Mouse (Mus musculus): ENCODE data around the gene Armc3. TPM values are rescaled to one million over a fixed set of nuclear protein-coding genes. Genes with fewer than 3 reads are reported as not detected.

Armc3 gene
- polyA plus RNA-seq, 1 experiment: not detected

- no peaks in the 10 kb centered on the region for H3K36me3 ChIP-seq (ENCODE audit: control insufficient read depth)
- no peaks in the 10 kb centered on the region for H3K27me3 ChIP-seq (ENCODE audit: control insufficient read depth)
- H3K9me3 ChIP-seq (ENCODE audit: control insufficient read depth, low read length): no peaks in the 10 kb centered on the region
- no peak overlapping the region for H3K4me3 ChIP-seq (replicated peaks)
- no peaks in the 10 kb centered on the region for H3K4me1 ChIP-seq (ENCODE audit: control insufficient read depth)
- TF ChIP-seq TAL1 (IDR thresholded peaks at IDR 0.05; ENCODE audit: low read length): no peak
- TF ChIP-seq GATA1 (IDR thresholded peaks at IDR 0.05; ENCODE audit: low read length): no peak
These were observed 128.7 kb downstream of the Armc3 start for GRCm38 (mm10) chr2:19327811-19328210.

- no peaks in the 10 kb centered on the region for H3K36me3 ChIP-seq (ENCODE audit: control insufficient read depth)
- H3K27me3 ChIP-seq (ENCODE audit: control insufficient read depth): no peaks in the 10 kb centered on the region
- H3K4me1 ChIP-seq (ENCODE audit: control insufficient read depth): no peaks in the 10 kb centered on the region
- H3K4me3 ChIP-seq (replicated peaks): no peak overlapping the region
- TF ChIP-seq TAL1 (IDR thresholded peaks at IDR 0.05; ENCODE audit: low read length): no peak
- TF ChIP-seq GATA1 (IDR thresholded peaks at IDR 0.05; ENCODE audit: low read length): no peak
- H3K9me3 ChIP-seq (ENCODE audit: control insufficient read depth, low read length): no peaks in the 10 kb centered on the region
These were observed 145.0 kb downstream of the Armc3 start for GRCm38 (mm10) chr2:19343901-19344635.

- H3K4me3 ChIP-seq (replicated peaks): no peak overlapping the region
- H3K4me1 ChIP-seq (ENCODE audit: control insufficient read depth): no peaks in the 10 kb centered on the region
- no peaks in the 10 kb centered on the region for H3K27me3 ChIP-seq (ENCODE audit: control insufficient read depth)
- no peaks in the 10 kb centered on the region for H3K36me3 ChIP-seq (ENCODE audit: control insufficient read depth)
- TF ChIP-seq GATA1 (IDR thresholded peaks at IDR 0.05; ENCODE audit: low read length) (no peak), TAL1 (IDR thresholded peaks at IDR 0.05; ENCODE audit: low read length) (no peak)
- H3K9me3 ChIP-seq (ENCODE audit: control insufficient read depth, low read length): no peaks in the 10 kb centered on the region
These were observed 145.7 kb downstream of the Armc3 start for GRCm38 (mm10) chr2:19344636-19345413.

GRCm38 (mm10) chr2:19345414-19345964, 146.4 kb downstream of the Armc3 start:
- Histone ChIP-seq H3K9me3 (ENCODE audit: control insufficient read depth, low read length) (no peaks in the 10 kb centered on the region), H3K4me1 (ENCODE audit: control insufficient read depth) (no peaks in the 10 kb centered on the region), H3K27me3 (ENCODE audit: control insufficient read depth) (no peaks in the 10 kb centered on the region), H3K36me3 (ENCODE audit: control insufficient read depth) (no peaks in the 10 kb centered on the region), H3K4me3 (replicated peaks) (no peak overlapping the region)
- no peak for TF ChIP-seq TAL1 (IDR thresholded peaks at IDR 0.05; ENCODE audit: low read length)
- no peak for TF ChIP-seq GATA1 (IDR thresholded peaks at IDR 0.05; ENCODE audit: low read length)

- H3K4me3 ChIP-seq (replicated peaks): no peak overlapping the region
- no peaks in the 10 kb centered on the region for H3K9me3 ChIP-seq (ENCODE audit: control insufficient read depth, low read length)
- TF ChIP-seq TAL1 (IDR thresholded peaks at IDR 0.05; ENCODE audit: low read length) (no peak), GATA1 (IDR thresholded peaks at IDR 0.05; ENCODE audit: low read length) (no peak)
- no peaks in the 10 kb centered on the region for H3K27me3 ChIP-seq (ENCODE audit: control insufficient read depth)
- H3K36me3 ChIP-seq (ENCODE audit: control insufficient read depth): no peaks in the 10 kb centered on the region
- no peaks in the 10 kb centered on the region for H3K4me1 ChIP-seq (ENCODE audit: control insufficient read depth)
These were observed 149.4 kb downstream of the Armc3 start for GRCm38 (mm10) chr2:19348454-19348853.

- TF ChIP-seq GATA1 (IDR thresholded peaks at IDR 0.05; ENCODE audit: low read length): no peak
- no peak for TF ChIP-seq TAL1 (IDR thresholded peaks at IDR 0.05; ENCODE audit: low read length)
- Histone ChIP-seq H3K9me3 (ENCODE audit: control insufficient read depth, low read length) (no peaks in the 10 kb centered on the region), H3K4me3 (replicated peaks) (no peak overlapping the region), H3K36me3 (ENCODE audit: control insufficient read depth) (no peaks in the 10 kb centered on the region), H3K4me1 (ENCODE audit: control insufficient read depth) (no peaks in the 10 kb centered on the region), H3K27me3 (ENCODE audit: control insufficient read depth) (no peaks in the 10 kb centered on the region)
These were observed 151.1 kb downstream of the Armc3 start for GRCm38 (mm10) chr2:19350167-19350566.

GRCm38 (mm10) chr2:19351615-19352253, 152.6 kb downstream of the Armc3 start:
- TF ChIP-seq GATA1 (IDR thresholded peaks at IDR 0.05; ENCODE audit: low read length) (no peak), TAL1 (IDR thresholded peaks at IDR 0.05; ENCODE audit: low read length) (no peak)

GRCm38 (mm10) chr2:19353158-19353557, 154.1 kb downstream of the Armc3 start:
- H3K4me1 ChIP-seq (ENCODE audit: control insufficient read depth): no peaks in the 10 kb centered on the region
- H3K9me3 ChIP-seq (ENCODE audit: control insufficient read depth, low read length): no peaks in the 10 kb centered on the region
- no peaks in the 10 kb centered on the region for H3K36me3 ChIP-seq (ENCODE audit: control insufficient read depth)
- no peak for TF ChIP-seq GATA1 (IDR thresholded peaks at IDR 0.05; ENCODE audit: low read length)
- TF ChIP-seq TAL1 (IDR thresholded peaks at IDR 0.05; ENCODE audit: low read length): no peak
- H3K27me3 ChIP-seq (ENCODE audit: control insufficient read depth): no peaks in the 10 kb centered on the region
- H3K4me3 ChIP-seq (replicated peaks): no peak overlapping the region

More at GRCm38 (mm10) chr2:19351615-19352253, 152.6 kb downstream of the Armc3 start:
- H3K4me3 ChIP-seq (replicated peaks): no peak overlapping the region
- H3K4me1 ChIP-seq (ENCODE audit: control insufficient read depth): no peaks in the 10 kb centered on the region
- H3K36me3 ChIP-seq (ENCODE audit: control insufficient read depth): no peaks in the 10 kb centered on the region
- H3K9me3 ChIP-seq (ENCODE audit: control insufficient read depth, low read length): no peaks in the 10 kb centered on the region
- H3K27me3 ChIP-seq (ENCODE audit: control insufficient read depth): no peaks in the 10 kb centered on the region

Other genes with a start within 250 kb of the Armc3 start
- gene Pip4k2a, start 201.2 kb upstream of the Armc3 start, polyA plus RNA-seq (2012): 3.8 and 6.1 TPM in 2 replicates
- not detected in 2 replicates for gene 4930426L09Rik, start 201.0 kb upstream of the Armc3 start, polyA plus RNA-seq (2012)
- 0.16 and 1.1 TPM in 2 replicates for gene Msrb2, start 172.1 kb downstream of the Armc3 start, polyA plus RNA-seq (2012)
- not detected in 2 replicates for gene Ptf1a, start 246.4 kb downstream of the Armc3 start, polyA plus RNA-seq (2012)